Comparison of ENCODE assay signal across 8 mouse cellular contexts in the genomic region with DNA sequence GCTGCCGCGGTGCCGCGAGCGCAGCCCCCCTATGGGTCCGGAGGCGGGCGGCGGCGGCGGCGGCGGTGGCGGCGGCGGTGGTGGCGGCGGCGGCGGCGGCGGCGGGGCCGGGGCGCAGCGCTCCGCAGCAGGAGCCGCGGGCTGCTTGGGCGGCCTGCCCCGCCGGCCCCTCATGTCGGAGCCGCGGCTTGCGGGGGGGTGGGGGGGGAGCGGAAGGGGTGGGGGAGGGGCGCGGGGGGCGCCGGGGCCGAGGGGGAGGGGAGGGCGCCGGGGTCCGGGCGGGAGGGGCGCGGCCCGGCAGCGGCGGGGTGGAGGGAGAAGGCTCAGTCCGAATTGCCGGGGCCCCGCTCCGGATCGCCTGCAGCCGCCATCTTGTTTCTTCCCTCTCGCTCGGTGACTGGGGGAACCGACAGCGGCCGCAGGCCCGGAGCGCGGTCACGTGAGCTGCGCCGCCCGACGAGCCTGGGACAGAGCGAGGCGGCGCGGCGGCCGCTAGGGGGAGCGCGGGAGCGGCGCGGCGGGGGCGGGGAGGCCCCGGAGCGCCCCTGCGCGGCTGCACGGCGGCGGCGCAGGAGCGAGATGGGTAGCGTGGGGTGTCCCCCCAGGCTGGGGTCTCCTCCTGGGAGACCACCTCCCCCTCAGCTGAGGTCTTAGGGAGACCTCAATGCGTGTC. TPM values are rescaled to one million over a fixed set of nuclear protein-coding genes. Genes with fewer than 3 reads are reported as not detected.
DNase-seq lines count a peak whose midpoint lies in the region; ATAC-seq lines count a peak whose summit lies in the region.

A gene (minus strand): TSS at position 379 of the 673 bp plus-strand sequence.

- peak within 1 kb of the TSS; percentile 96 for H3K27ac ChIP-seq in intestine, embryonic 16.5 days (ENCODE audit: low read length)
- peak within 1 kb of the TSS; percentile 87 for H3K27ac ChIP-seq in midbrain, embryonic 11.5 days (ENCODE audit: low read depth, low read length)

- H3K27me3 ChIP-seq in intestine, embryonic 16.5 days (replicated peaks; ENCODE audit: control insufficient read depth, insufficient read depth, low read length), result no peaks in the 10 kb centered on the region
- no peaks in the 10 kb centered on the region for H3K27me3 ChIP-seq in midbrain, embryonic 11.5 days (ENCODE audit: control insufficient read depth, insufficient read depth, low read length)

- no peaks in the 10 kb centered on the region for H3K9me3 ChIP-seq in intestine, embryonic 16.5 days (ENCODE audit: control insufficient read depth, low read length)
- H3K9me3 ChIP-seq in midbrain, embryonic 11.5 days (ENCODE audit: control insufficient read depth, low read length), result no peaks in the 10 kb centered on the region

- ATAC-seq in intestine, embryonic 16.5 days, result peak; percentile 97
- ATAC-seq in midbrain, embryonic 11.5 days (ENCODE audit: low FRiP score), result peak; percentile 97

- under 1% methylated on average over 37 of the region's 94 CpGs for WGBS in intestine, embryonic 16.5 days
- under 1% methylated on average over 57 of the region's 94 CpGs for WGBS in midbrain, embryonic 11.5 days

- H3K4me3 ChIP-seq in intestine, embryonic 16.5 days (ENCODE audit: low read length), result peak within 1 kb of the TSS; percentile 89
- peak within 1 kb of the TSS; percentile 70 for H3K4me3 ChIP-seq in midbrain, embryonic 11.5 days (ENCODE audit: low read depth, low read length)

- peak; percentile 95 for DNase-seq in adrenal gland, postnatal 14 days
- peak; percentile 88 for DNase-seq in embryo, embryonic 9.5 days (ENCODE audit: extremely low spot score)
- DNase-seq in gastrocnemius, postnatal 4 days (ENCODE audit: low spot score in 2 of 2), result peak; percentile 89 to 91
- peak; percentile 92 for DNase-seq in left cerebral cortex, postnatal 4 days
- peak; percentile 99 for DNase-seq in midbrain, embryonic 11.5 days (ENCODE audit: low spot score, missing footprints)
- peak; percentile 91 for DNase-seq in right cerebral cortex, postnatal 4 days
- peak; percentile 89 for DNase-seq in yolk sac, embryonic 10.5 days (ENCODE audit: low spot score)

- H3K4me1 ChIP-seq in intestine, embryonic 16.5 days (ENCODE audit: control insufficient read depth, insufficient read depth, low read length), result peaks cover 14% of the 10 kb centered on the region
- H3K4me1 ChIP-seq in midbrain, embryonic 11.5 days (ENCODE audit: control insufficient read depth, insufficient read depth, low read length), result peaks cover 13% of the 10 kb centered on the region

- intact Hi-C loops in left cerebral cortex, postnatal 4 days (cut with DNase I), result no loop called here

- H3K36me3 ChIP-seq in intestine, embryonic 16.5 days (ENCODE audit: control insufficient read depth, insufficient read depth, low read length), result no peaks in the 10 kb centered on the region
- no peaks in the 10 kb centered on the region for H3K36me3 ChIP-seq in midbrain, embryonic 11.5 days (ENCODE audit: control insufficient read depth, insufficient read depth, low read length)

- peak within 1 kb of the TSS; percentile 97 for H3K9ac ChIP-seq in intestine, embryonic 16.5 days (ENCODE audit: low read depth, low read length)
- peak within 1 kb of the TSS; percentile 91 for H3K9ac ChIP-seq in midbrain, embryonic 11.5 days (ENCODE audit: low read length)

- peak within 1 kb of the TSS; percentile 84 for H3K4me2 ChIP-seq in intestine, embryonic 16.5 days (ENCODE audit: low read depth, low read length)
- H3K4me2 ChIP-seq in midbrain, embryonic 11.5 days, result peak within 1 kb of the TSS; percentile 82

RNA-seq across cellular contexts. Expression of the gene that starts here (rescaled TPM):
- total RNA-seq in adrenal gland, postnatal 14 days (2021), result 42.6 and 47.5 TPM in 2 replicates
- 10 to 100 TPM; 41.5 to 45.7 TPM for total RNA-seq in gastrocnemius, postnatal 4 days (2021)
- 16.8 and 19.1 TPM in 2 replicates for polyA plus RNA-seq in intestine, embryonic 16.5 days (2015; fragmentation: Nextera tagmentation; extraction: Ambion mirVana)
- 10 to 100 TPM; 88.8 to 90.4 TPM for total RNA-seq in left cerebral cortex, postnatal 4 days (2021)
- polyA plus RNA-seq in midbrain, embryonic 11.5 days (2014; fragmentation: Nextera tagmentation; extraction: Ambion mirVana), result 38.5 and 41.8 TPM in 2 replicates

Comparison
In these comparisons a context has a peak if more than half of its experiments do, and no peak if none do; other contexts are left out.
1. Peak in every context shown above with its lines: DNase-seq, ATAC-seq, H3K4me3 ChIP-seq and H3K27ac ChIP-seq.